Mouse (Mus musculus) megakaryocyte, embryonic 14.5 days (primary cell): Measurements from ENCODE around the gene Gm20388. TPM values are rescaled to one million over a fixed set of nuclear protein-coding genes. Genes with fewer than 3 reads are reported as not detected.

Experiments used
- H3K27me3 ChIP-seq: replicated peaks from 2 replicates; pipeline ENCODE3; 2012; ENCODE audit warnings: inconsistent platforms
- H3K36me3 ChIP-seq: replicated peaks from 2 replicates; pipeline ENCODE3; 2012; ENCODE audit warnings: low read length, inconsistent platforms, mixed read lengths
- H3K4me1 ChIP-seq: 2 replicates; pipeline ENCODE4 v1.6.1; 2012; ENCODE audit warnings: inconsistent platforms
- H3K4me3 ChIP-seq: replicated peaks from 2 replicates; pipeline ENCODE3; 2012; ENCODE audit warnings: moderate library complexity, mild to moderate bottlenecking, inconsistent platforms
- H3K9me3 ChIP-seq: 2 replicates; pipeline ENCODE4 v1.6.1; 2012; ENCODE audit warnings: inconsistent platforms
- FLI1 ChIP-seq: IDR thresholded peaks from 2 replicates; pipeline ENCODE4 v1.6.1; 2012; ENCODE audit warnings: low read length, inconsistent platforms, mixed read lengths
- GATA1 ChIP-seq: IDR thresholded peaks from 3 replicates; pipeline ENCODE4 v1.6.1; 2012; ENCODE audit warnings: mixed read lengths, low read length, inconsistent platforms, borderline replicate concordance
- polyA plus RNA-seq: library from polyadenylated mRNA; stranded (reverse); fragments of >175 nt; gene quantifications from 2 replicates; pipeline ENCODE4 v1.2.3, GENCODE M21; 2012; ENCODE audit warnings: low replicate concordance; ENCODE audit not compliant: insufficient read depth

Gene Gm20388
- polyA plus RNA-seq, 1 experiment = 111 TPM

- Histone ChIP-seq H3K9me3 (no peaks in the 10 kb centered on the region), H3K27me3 (peaks cover 10% of the 10 kb centered on the region), H3K4me3 (no peak overlapping the region), H3K4me1 (peaks cover 97% of the 10 kb centered on the region), H3K36me3 (no peaks in the 10 kb centered on the region)
- TF ChIP-seq GATA1 (no peak), FLI1 (no peak)
Observed at GRCm38 (mm10) chr8:120415474-120415873, 504.8 kb downstream of the Gm20388 start.

GRCm38 (mm10) chr8:120416173-120416521, 505.5 kb downstream of the Gm20388 start:
- no peaks in the 10 kb centered on the region for H3K9me3 ChIP-seq
- TF ChIP-seq FLI1 = no peak
- TF ChIP-seq GATA1 = no peak
- peaks cover 10% of the 10 kb centered on the region for H3K27me3 ChIP-seq
- no peak overlapping the region for H3K4me3 ChIP-seq
- peaks cover 97% of the 10 kb centered on the region for H3K4me1 ChIP-seq
- no peaks in the 10 kb centered on the region for H3K36me3 ChIP-seq

- no peak for TF ChIP-seq FLI1
- TF ChIP-seq GATA1 = no peak
- Histone ChIP-seq H3K36me3 (no peaks in the 10 kb centered on the region), H3K27me3 (peaks cover 10% of the 10 kb centered on the region), H3K4me1 (peaks cover 97% of the 10 kb centered on the region), H3K4me3 (peak overlapping the region; percentile 62), H3K9me3 (no peaks in the 10 kb centered on the region)
Observed at GRCm38 (mm10) chr8:120416522-120417394, 506.1 kb downstream of the Gm20388 start.

GRCm38 (mm10) chr8:120418188-120418587, 507.5 kb downstream of the Gm20388 start:
- no peak overlapping the region for H3K4me3 ChIP-seq
- peaks cover 4% of the 10 kb centered on the region for H3K27me3 ChIP-seq
- H3K36me3 ChIP-seq = no peaks in the 10 kb centered on the region
- TF ChIP-seq FLI1 (no peak), GATA1 (no peak)
- peaks cover 99% of the 10 kb centered on the region for H3K4me1 ChIP-seq
- H3K9me3 ChIP-seq = no peaks in the 10 kb centered on the region

GRCm38 (mm10) chr8:120419675-120420074, 509.0 kb downstream of the Gm20388 start:
- no peak for TF ChIP-seq FLI1
- no peak for TF ChIP-seq GATA1
- Histone ChIP-seq H3K4me1 (peaks cover 99% of the 10 kb centered on the region), H3K4me3 (no peak overlapping the region), H3K27me3 (no peaks in the 10 kb centered on the region), H3K9me3 (no peaks in the 10 kb centered on the region), H3K36me3 (no peaks in the 10 kb centered on the region)

- Histone ChIP-seq H3K4me1 (peaks cover 100% of the 10 kb centered on the region), H3K9me3 (no peaks in the 10 kb centered on the region), H3K36me3 (no peaks in the 10 kb centered on the region), H3K4me3 (peak overlapping the region; percentile 21), H3K27me3 (no peaks in the 10 kb centered on the region)
- TF ChIP-seq FLI1 = no peak
- TF ChIP-seq GATA1 = no peak
Observed at GRCm38 (mm10) chr8:120420226-120420625, 509.6 kb downstream of the Gm20388 start.

GRCm38 (mm10) chr8:120421638-120422037, 511.0 kb downstream of the Gm20388 start:
- TF ChIP-seq GATA1 (no peak), FLI1 (no peak)
- no peaks in the 10 kb centered on the region for H3K9me3 ChIP-seq
- no peak overlapping the region for H3K4me3 ChIP-seq
- no peaks in the 10 kb centered on the region for H3K36me3 ChIP-seq
- peaks cover 100% of the 10 kb centered on the region for H3K4me1 ChIP-seq
- no peaks in the 10 kb centered on the region for H3K27me3 ChIP-seq

- TF ChIP-seq GATA1 (no peak), FLI1 (no peak)
- H3K4me1 ChIP-seq = peaks cover 100% of the 10 kb centered on the region
- H3K9me3 ChIP-seq = no peaks in the 10 kb centered on the region
- H3K36me3 ChIP-seq = no peaks in the 10 kb centered on the region
- H3K4me3 ChIP-seq = peak overlapping the region; percentile 59
- no peaks in the 10 kb centered on the region for H3K27me3 ChIP-seq
Observed at GRCm38 (mm10) chr8:120422236-120422635, 511.6 kb downstream of the Gm20388 start.

- Histone ChIP-seq H3K27me3 (no peaks in the 10 kb centered on the region), H3K9me3 (no peaks in the 10 kb centered on the region), H3K36me3 (no peaks in the 10 kb centered on the region), H3K4me1 (peaks cover 100% of the 10 kb centered on the region), H3K4me3 (no peak overlapping the region)
- no peak for TF ChIP-seq GATA1
Observed at GRCm38 (mm10) chr8:120423576-120423975, 512.9 kb downstream of the Gm20388 start.

- Histone ChIP-seq H3K4me1 (peaks cover 97% of the 10 kb centered on the region), H3K36me3 (no peaks in the 10 kb centered on the region), H3K9me3 (no peaks in the 10 kb centered on the region), H3K27me3 (no peaks in the 10 kb centered on the region), H3K4me3 (no peak overlapping the region)
- TF ChIP-seq FLI1 (no peak), GATA1 (no peak)
Observed at GRCm38 (mm10) chr8:120424829-120425198, 514.2 kb downstream of the Gm20388 start.
